Mouse (Mus musculus) large intestine, adult 2 months (tissue): ENCODE measurements around the gene Nup214. TPM values are rescaled to one million over a fixed set of nuclear protein-coding genes. Genes with fewer than 3 reads are reported as not detected.
"Not testable (repeated sequence)": the region's sequence is repeated elsewhere in the genome, so short reads cannot be mapped to it uniquely, and the experiment has no call there.

Source experiments
- DNase-seq: peaks from one replicate; pipeline ENCODE4 v3.0.0-alpha.2; 2012; ENCODE audit warnings: low read depth, low spot score
- WGBS: fragments of 180-500 bp; shearing (Covaris S2); methylation state at CpG from one replicate; pipeline ENCODE4 v1.1.7; 2018; 5-methylcytosine and 5-hydroxymethylcytosine counted together
- polyA plus RNA-seq: library from polyadenylated mRNA; depleted of rRNA; stranded (reverse); fragments of >200 nt; gene quantifications from 2 replicates; pipeline ENCODE4 v1.2.3, GENCODE M21; 2012

Gene Nup214
- polyA plus RNA-seq, 1 experiment: 39.2 TPM

DNA sequence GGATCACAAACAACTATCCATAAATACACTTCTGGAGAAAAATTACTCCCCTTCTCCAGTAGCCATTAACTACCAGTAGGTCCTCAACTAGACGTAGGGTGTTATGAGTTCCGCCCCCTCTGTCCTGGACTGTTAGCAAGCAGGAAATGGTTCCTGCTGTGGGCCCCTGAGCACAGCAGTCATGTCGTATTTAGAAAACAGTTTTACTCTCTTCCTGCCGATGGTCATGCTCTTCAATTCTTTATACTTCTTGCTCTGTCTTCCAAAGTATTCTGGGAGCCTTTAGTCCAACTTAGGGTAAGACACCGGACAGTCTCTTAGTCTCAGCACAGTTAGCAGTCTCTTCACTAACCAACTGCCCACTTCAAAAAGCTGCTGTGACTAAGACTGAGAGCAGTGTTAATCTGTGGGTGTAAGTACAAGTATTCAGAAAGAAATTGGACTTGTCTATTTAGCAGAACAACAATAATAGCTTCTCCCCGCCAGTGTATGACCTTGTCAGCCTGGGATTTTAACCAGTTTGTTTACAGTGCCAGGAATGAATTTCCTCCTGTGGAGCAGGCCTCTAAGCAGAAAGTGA lies 63.1 kb downstream of the Nup214 start:
- no peak for DNase-seq
- WGBS: 60% methylated on average over 6 of the region's 6 CpGs

DNA sequence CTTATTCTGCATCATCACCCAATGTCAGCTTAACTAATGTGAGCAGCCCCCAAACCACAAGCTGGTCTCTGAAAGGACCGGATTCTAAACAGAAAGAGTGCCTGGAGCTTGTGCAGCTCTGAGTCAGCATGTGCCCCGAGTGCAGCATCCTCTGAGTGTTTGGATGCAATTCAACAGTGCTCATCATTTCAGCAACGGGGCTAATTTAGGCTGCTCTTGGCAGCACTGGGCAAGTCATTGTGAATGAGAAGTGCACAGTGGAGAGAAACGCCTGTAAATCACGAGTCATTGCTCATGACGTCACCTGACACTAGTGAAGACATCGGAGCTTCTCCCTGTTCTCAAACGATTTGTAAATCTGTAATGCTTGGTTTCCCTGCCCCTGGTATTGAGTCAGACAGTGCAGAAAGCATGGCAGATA lies 64.4 kb downstream of the Nup214 start:
- WGBS: 67% methylated on average over 8 of the region's 8 CpGs
- no peak for DNase-seq

DNA sequence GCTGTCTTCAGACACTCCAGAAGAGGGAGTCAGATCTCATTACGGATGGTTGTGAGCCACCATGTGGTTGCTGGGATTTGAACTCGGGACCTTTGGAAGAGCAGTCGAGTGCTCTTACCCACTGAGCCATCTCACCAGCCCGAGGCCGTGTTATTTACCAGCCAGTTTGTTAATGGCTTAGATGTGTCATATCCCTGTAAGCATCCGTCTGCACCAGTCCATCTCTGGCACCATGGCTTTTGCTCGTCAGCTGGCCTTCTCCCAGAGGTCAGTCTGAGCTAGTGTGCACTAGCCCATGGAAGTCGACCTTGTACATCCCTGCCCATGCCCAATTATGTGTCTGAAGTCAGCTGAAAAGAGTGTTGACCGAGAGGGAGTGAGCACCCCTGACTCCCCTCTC lies 66.4 kb downstream of the Nup214 start:
- WGBS: 91% methylated on average over 9 of the region's 9 CpGs
- not testable (repeated sequence) for DNase-seq

DNA sequence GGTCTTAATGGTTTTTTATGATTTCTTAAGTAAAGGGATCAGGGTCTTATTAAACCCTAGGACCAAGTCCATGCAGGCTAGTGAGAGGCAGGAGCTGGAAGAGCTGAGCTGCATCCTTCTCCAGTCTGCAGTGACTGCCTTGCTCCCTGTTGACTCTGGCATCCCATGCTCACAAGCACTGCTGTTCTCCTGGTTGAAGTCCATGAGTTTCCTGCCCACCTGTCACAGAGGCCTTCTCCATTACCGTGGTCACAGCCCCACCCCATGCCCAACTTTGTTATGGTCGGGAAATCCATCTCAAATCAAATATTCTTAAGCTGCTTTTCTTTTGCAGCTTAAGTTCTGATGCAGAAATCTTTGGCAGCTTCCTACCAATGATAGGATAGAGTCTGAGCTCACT lies 66.9 kb downstream of the Nup214 start:
- WGBS: 83% methylated on average over 2 of the region's 2 CpGs
- DNase-seq: no peak

DNA sequence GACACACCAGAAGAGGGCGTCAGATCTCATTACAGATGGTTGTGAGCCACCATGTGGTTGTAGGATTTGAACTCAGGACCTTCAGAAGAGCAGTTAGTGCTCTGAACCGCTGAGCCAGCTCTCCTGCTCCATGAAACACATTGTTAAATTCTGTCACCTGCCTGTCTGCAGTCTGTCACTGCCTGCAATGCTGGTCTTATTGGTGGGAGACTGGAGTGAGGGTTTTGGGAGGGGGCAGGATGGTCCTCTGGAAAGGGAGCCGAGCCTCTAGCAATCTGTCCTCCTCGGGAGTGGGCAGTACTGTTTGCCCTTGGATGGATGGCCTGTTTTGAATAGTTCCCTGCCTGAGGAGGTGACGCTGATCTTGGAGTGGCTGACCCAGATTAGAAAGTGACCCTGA lies 69.6 kb downstream of the Nup214 start:
- DNase-seq: no peak
- WGBS: 77% methylated on average over 5 of the region's 5 CpGs

DNA sequence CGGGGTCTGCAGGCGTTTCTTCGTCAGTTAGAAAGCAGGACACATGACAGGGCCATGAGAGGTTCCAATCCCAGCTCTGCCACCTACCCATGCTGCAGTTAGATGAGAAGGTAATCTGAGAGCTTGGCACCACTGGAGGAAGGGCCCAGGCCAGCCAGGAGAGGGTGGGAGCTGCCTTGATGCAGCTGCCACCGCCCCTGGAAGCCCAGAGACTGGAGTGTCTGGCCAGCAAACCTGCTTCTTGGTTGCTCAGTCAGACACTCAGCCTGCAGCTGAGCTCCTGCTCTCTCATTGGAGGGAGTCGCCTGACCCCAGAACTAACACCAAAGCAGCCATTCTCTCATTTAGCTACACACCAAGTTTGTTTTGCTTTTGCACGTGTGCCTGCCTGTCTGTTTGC lies 71.1 kb downstream of the Nup214 start:
- 78% methylated on average over 6 of the region's 6 CpGs for WGBS
- DNase-seq: no peak

DNA sequence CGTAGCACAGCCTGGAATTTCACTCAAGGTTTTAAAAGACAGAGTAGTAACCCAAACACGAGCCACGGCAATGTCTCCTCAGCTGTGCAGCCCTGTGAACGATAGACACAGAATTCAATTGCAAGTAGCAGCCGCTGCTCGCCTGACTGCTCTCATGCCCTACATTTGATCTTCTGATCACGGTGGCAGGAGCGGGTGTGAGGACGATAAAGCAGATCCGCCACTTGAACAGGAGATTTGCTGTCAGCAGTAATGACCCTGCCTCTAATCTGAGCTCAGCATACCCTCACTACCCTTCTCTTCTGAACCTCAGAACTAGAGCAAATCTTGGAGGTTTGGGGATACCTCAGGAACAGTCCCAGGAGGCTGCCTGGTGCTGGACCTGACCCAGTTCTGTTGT lies 71.8 kb downstream of the Nup214 start:
- WGBS: 84% methylated on average over 10 of the region's 10 CpGs
- DNase-seq: no peak

DNA sequence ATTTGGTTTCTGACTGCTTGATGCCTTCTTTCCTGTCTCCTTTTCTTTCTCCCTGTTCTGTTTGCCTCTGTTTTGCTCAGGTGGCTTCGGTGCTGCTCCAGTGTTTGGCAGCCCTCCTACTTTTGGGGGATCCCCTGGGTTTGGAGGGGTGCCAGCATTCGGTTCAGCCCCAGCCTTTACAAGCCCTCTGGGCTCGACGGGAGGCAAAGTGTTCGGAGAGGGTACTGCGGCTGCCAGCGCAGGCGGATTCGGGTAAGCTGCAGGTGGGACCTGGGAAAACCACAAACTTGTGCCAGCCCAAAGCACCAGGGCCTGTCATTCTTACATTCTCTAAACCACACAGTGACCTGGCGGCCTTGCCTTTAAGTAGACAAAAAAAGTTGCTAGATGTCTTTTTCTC lies 73.1 kb downstream of the Nup214 start:
- DNase-seq: no peak
- WGBS: 84% methylated on average over 10 of the region's 10 CpGs

DNA sequence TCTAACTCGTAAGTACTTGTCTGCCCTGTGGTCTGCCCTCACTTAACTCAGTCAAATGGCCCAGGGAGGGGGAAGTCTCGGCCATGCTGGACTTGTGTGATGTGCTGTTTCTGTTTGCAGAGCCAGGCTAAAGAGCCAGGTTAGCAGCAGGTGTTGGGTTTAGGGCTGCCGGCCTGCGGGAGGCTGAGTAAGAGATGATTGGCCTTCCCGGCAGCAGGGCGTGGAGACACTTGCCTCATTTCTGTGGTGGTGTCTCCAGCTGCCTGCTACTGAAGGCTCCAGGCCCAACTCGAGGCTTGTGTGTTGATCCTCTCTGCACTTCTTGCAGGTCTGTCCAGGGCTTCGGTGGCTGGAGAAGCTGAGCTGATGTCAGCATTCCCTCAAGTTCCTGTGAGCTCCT lies 77.6 kb downstream of the Nup214 start:
- DNase-seq: no peak
- 49% methylated on average over 8 of the region's 8 CpGs for WGBS

DNA sequence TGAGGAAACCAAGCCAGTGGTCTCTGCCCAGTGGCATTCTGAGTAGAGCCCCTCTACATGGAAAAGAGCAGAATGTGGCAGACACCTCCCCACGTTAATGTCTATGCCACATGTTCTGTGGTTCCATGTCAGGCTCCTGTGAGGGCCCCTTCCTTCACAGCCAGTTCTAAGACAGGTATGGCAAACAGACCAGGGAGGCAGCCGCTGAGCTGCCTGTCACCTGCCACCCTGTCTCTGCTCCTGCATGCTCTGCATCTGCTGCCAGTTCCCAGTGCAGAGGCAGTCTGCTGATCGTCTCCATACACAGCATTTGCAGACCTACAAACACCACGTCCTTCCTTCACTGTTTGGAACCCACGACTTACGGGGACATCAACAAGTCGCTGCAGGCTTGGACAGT lies 78.2 kb downstream of the Nup214 start:
- DNase-seq: no peak
- WGBS: 96% methylated on average over 7 of the region's 7 CpGs

DNA sequence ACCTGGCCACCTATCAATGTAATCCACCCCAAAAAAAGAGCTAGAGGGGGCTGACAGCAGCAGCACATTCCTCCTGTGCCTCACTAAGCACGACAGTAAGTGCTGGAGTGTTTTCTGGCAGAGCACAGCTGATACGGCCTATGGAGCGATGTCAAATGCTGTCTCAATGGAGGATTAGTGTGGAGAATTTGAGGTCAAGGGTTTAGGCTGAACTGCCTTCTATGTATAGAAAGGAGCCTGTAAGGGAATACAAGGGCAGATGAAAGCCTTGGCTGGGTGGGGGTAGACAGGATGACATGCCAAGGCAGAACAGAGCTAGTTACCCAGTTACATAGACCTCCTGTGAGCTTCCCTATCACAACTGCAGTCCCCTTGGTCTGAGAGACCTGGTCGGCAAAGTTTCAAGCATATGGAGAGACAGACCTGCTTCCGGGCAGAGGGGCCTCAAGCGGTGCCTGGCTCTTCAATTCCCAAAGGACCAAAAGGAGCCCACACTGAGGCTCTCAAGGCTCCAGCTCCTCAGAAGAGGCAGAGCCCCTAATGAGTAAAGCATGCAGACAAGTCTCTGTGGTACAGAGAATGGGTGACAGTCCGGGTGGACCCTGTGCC lies 81.2 kb downstream of the Nup214 start:
- no peak for DNase-seq
- 72% methylated on average over 7 of the region's 7 CpGs for WGBS

DNA sequence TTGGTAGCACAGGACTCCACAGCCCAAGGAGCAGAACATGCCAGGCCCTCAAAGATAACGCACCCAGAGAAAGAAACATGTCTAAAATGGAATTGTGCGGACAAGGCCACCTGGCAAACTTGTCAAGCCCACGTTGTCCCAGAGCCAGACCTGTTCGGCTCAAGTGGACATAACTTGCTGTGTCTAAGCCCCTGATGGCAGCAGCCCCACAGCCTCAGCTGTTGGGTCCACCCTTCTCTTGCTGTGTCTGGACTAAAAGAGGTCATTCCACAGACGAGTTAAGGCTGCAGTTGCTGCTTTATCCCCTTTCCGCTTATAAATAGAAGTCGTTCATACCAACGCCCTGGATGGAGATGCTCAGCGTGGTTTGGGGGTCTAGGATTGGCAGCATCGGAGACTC lies 82.3 kb downstream of the Nup214 start:
- WGBS: 82% methylated on average over 10 of the region's 10 CpGs
- no peak for DNase-seq

DNA sequence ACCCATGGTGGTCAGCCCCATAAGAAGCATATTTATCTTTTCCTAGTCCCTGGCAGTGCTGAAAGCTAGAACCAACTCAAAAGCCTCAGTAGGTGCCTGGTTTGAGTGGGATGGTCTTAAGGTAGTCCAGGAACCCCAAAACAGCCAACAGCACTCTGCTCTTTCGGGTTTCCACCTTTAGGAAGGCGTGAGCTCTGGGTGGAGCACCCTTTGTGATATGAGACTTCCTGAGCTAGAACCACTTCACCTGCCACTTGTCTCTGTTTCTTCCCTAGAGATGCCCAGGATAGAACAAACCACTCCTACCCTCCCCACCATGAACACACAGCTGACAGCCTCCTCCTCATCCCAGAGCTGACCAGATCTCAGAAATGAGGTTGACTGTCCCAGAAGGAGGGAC lies 83.1 kb downstream of the Nup214 start:
- WGBS: 53% methylated on average over 2 of the region's 2 CpGs
- DNase-seq: no peak

DNA sequence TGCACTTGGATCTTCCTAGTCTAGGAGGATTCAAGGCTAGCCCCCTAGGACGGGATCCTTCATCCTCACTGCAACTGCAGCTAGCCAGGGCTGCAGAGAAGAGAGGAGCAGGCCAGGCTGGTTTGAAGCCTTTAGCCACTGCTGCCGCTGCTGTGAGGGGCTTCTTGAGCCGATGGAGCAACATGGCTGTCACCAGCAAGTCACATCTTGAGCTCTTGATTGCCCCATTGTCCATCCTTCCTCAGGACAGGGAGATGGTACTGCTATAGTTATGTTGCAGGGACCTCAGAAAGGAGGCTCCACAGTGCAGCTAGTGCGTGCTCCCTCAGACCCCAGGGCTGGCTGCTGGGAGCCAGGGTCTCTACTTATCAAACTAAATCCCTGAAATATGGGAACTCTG lies 83.6 kb downstream of the Nup214 start:
- WGBS: 75% methylated on average over 4 of the region's 4 CpGs
- DNase-seq: no peak

DNA sequence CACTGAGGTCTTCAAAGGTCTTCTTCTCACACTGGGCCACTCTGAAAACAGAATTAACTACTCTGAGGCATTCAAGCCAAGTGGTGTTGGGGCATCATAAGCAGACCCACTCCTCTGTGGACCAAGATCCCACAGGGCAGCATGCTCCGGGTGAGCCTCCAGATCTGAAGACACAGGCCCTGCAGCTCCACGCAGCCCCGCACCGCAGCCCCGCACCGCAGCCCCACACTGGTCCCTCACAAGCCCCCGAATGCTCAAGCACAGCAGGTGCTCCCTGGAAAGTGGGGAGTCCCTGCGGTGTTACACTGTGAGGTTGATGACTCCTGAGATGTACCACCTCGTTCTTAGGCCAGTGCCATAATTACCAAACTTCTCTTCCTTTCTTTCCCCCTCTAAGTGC lies 84.0 kb downstream of the Nup214 start:
- DNase-seq: no peak
- WGBS: 77% methylated on average over 9 of the region's 9 CpGs

DNA sequence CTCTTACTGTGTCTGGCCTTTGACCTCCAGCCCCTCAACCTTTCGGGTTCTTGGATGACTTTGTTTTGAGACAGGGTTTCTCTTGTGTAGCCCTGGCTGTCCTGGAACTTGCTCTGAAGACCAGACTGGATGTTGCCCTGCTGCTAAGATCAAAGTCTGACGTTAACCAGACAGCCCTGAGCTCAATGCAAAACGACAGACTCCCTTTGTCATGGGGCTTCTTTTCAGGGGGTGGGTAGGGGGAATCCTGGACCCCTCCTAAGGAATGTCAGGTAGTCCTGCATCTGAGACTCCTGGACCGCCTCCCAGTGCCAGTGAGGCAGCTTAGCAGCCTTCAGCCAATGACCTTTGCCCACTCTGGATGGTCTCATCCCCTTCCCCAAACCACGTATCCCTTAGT lies 84.5 kb downstream of the Nup214 start:
- WGBS: 44% methylated on average over 5 of the region's 5 CpGs
- no peak for DNase-seq

DNA sequence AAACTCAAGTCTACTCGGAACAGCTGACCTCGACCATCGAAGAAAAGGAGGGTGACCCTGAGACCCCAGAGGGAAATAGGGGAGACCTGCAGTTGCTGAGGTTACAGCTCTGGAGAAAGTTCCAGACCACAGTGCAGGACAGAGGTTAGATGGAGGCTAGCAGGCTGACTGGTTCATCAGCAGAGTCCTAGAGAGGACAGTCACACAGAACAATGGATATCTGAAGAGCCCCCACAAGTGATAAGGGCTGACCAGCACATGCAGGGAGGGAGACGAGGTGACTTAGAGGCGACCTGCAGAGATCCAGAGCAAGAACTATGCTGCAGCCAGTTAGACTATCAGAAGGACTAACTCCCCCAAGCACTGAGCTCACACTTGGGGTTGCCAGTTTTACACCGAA lies 85.4 kb downstream of the Nup214 start:
- DNase-seq: no peak
- WGBS: 72% methylated on average over 6 of the region's 6 CpGs

DNA sequence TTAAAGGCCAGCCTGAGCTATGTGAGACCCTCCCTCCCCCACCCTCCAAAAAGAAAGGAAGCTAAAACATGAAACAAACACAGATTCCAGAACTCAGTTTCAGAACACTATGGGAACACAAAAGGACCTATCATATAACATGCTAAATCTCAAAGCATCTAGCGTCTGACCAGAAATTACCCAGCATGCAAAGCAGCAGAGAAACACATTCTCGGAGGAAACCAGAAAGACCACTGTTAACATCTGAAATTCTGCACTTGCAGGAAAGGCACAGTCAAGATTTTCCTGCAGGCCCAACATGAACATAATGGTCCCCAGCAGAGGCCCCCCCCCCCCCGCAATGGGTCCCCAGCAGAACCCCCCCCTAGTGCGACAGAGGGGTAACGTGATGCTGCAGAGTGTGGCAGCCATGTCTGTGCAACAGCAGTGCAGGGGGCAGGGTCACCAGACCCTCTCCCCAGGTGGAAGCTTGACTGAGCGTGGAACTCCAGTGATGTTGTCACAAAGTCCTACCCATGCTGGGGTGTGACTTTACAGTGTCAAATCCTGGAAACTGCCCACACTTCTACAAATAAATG lies 86.1 kb downstream of the Nup214 start:
- 58% methylated on average over 6 of the region's 6 CpGs for WGBS
- no peak for DNase-seq

DNA sequence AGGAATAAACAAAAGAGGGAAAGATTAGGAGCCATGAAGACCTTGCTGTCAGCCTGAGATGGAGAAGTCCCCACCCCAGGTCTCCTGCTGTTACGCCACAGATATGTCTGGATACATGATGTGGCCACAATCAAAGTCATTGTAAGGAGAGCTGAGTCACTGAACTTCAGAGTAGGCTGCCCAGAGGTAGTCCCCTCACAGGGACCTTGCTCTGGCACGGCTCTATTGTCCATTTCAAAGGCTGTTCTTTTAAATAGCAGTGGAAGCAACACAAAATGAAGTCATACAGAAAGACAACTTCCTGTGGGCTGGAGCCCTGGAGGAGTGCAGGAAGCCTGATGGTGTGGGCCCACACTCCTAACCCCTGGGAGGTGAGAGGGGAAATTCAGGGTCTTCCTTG lies 87.0 kb downstream of the Nup214 start:
- no peak for DNase-seq
- WGBS: 54% methylated on average over 2 of the region's 2 CpGs

DNA sequence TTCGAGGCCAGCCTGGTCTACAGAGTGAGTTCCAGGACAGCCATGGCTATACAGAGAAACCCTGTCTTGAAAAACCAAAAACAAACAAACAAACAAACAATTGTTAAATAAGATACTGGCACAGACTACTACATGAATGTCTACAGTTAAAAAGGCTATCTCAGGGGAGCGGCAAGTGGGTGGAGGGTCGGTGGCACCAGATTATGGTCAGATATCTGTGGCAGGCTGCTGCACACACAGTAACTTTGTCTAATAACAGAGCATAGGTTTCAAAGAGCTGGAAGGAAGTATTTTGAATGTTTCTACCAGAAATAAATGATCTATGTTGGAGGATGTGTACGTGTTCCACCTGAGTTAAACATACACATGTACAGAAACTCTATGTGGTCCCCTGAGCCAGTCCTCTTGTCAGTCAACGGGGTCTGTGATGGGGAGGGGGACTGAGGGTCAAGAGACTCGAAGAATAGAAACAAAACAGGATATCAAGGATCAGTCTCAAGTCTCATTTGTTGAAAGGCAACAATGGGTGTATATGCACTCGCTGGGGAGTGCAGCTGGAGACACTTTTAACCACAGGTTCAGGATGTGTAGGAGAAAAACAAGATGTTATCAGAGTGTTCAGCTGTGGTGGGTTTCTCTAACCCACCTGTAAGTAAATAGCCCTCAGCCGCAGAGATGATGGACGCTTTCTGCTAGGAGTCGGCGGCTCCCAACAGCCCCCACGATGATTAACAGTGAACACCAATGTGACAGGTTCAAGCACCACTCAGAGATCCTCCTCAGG lies 87.7 kb downstream of the Nup214 start:
- DNase-seq: no peak
- 66% methylated on average over 12 of the region's 12 CpGs for WGBS
